Mouse (Mus musculus) kidney, adult 2 months (tissue): ENCODE results near the gene Adamts20. TPM values are rescaled to one million over a fixed set of nuclear protein-coding genes. Genes with fewer than 3 reads are reported as not detected.
A peak's percentile ranks its signal among the peaks of the same experiment; 100 is the strongest.

Source experiments
- DNase-seq: peaks from one replicate; pipeline ENCODE4 v3.0.0; 2021
- H3K27ac ChIP-seq: fragments of 200-500 bp; 2 replicates; pipeline ENCODE4 v1.5.1; 2012; ENCODE audit warnings: low read depth, low read length, control low read depth, inconsistent platforms; ENCODE audit not compliant: insufficient read depth
- H3K27me3 ChIP-seq: fragments of 200-500 bp; replicated peaks from 2 replicates; pipeline ENCODE4 v1.6.1; 2012; ENCODE audit warnings: mild to moderate bottlenecking, moderate library complexity, low read length, inconsistent platforms; ENCODE audit not compliant: control insufficient read depth, insufficient read depth
- H3K36me3 ChIP-seq: fragments of 200-500 bp; 2 replicates; pipeline ENCODE4 v1.6.1; 2012; ENCODE audit warnings: mild to moderate bottlenecking, moderate library complexity, low read length, inconsistent platforms; ENCODE audit not compliant: control insufficient read depth, insufficient read depth
- H3K4me1 ChIP-seq: fragments of 200-500 bp; 2 replicates; pipeline ENCODE4 v1.6.1; 2011; ENCODE audit warnings: low read length; ENCODE audit not compliant: control insufficient read depth, insufficient read depth
- H3K4me3 ChIP-seq: fragments of 200-500 bp; 2 replicates; pipeline ENCODE4 v1.5.1; 2011; ENCODE audit warnings: mild to moderate bottlenecking, low read depth, low read length, control low read depth; ENCODE audit not compliant: insufficient read depth
- CTCF ChIP-seq: fragments of 200-500 bp; conservative IDR thresholded peaks from 2 replicates; pipeline ENCODE4 v1.5.1; 2011; ENCODE audit warnings: low read depth, mild to moderate bottlenecking, control low read depth, low read length, moderate library complexity, mixed read lengths; ENCODE audit not compliant: insufficient read depth, insufficient read length
- POLR2A ChIP-seq: fragments of 200-500 bp; IDR thresholded peaks from one replicate; pipeline ENCODE4 v1.6.1; 2011; ENCODE audit warnings: low read depth, low read length, control low read depth
- WGBS: fragments of 180-500 bp; shearing (Covaris S2); methylation state at CpG from one replicate; pipeline ENCODE4 v1.1.7; 2018; 5-methylcytosine and 5-hydroxymethylcytosine counted together
- polyA plus RNA-seq: library from polyadenylated mRNA; depleted of rRNA; stranded (reverse); fragments of >200 nt; gene quantifications from 2 replicates; pipeline ENCODE4 v1.2.3, GENCODE M21; 2012

Gene Adamts20
- polyA plus RNA-seq, 1 experiment, result 0.19 TPM

DNA sequence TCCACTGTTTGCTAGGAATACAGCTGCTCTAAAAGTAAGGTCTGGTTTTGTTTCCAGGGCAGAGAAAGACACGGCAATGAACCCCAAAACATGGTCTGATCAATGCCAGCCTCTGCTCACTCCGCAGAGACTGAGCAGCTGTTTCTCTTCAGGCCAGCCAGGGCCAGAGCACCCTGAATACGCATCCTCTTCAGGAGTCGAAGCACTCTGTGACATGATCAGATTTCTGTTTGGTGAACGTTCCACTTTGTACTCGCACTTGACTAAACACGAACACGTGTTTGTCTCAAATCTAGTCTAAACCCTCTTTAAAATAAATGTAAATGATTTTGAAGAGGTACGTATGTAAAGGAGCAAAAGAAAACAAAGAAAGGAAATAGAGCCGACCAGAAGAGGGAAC, 130.6 kb downstream of the Adamts20 start:
- WGBS, result 41% methylated on average over 10 of the region's 10 CpGs
- no peak for DNase-seq

DNA sequence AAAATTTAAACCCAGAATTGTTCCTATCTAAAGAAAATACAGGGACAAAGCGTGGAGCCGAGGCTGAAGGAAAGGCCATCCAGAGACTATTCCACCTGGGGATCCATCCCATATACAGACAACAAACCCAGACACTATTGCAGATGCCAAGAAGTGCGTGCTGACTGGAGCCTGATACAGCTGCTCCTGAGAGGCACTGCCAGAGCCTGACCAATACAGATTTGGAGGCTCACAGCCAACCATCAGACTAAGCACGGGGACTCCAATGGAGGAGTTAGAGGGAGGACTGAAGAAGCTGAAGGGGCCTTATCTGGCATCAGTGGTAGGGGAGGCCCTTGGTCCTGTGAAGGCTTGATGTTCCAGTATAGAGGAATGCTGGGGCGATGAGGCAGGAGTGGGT, 138.6 kb downstream of the Adamts20 start:
- Histone ChIP-seq H3K36me3 (no peaks in the 10 kb centered on the region), H3K4me3 (no peak overlapping the region), H3K27ac (no peak overlapping the region), H3K27me3 (no peaks in the 10 kb centered on the region), H3K4me1 (no peaks in the 10 kb centered on the region)
- no peak for DNase-seq
- TF ChIP-seq POLR2A (no peak), CTCF (no peak)
- WGBS, result 89% methylated on average over 5 of the region's 5 CpGs

More for the DNA sequence above, 130.6 kb downstream of the Adamts20 start:
- no peak for TF ChIP-seq POLR2A
- TF ChIP-seq CTCF, result no peak
- no peaks in the 10 kb centered on the region for H3K27me3 ChIP-seq
- H3K4me1 ChIP-seq, result no peaks in the 10 kb centered on the region
- H3K27ac ChIP-seq, result no peak overlapping the region
- H3K36me3 ChIP-seq, result no peaks in the 10 kb centered on the region
- no peak overlapping the region for H3K4me3 ChIP-seq

GRCm38 (mm10) chr15:94325509-94326181, 139.6 kb downstream of the Adamts20 start:
- 40% methylated on average over 13 of the region's 13 CpGs for WGBS
- H3K27me3 ChIP-seq, result no peaks in the 10 kb centered on the region
- peak; percentile 82 for DNase-seq
- no peaks in the 10 kb centered on the region for H3K36me3 ChIP-seq
- TF ChIP-seq CTCF, result no peak
- no peak for TF ChIP-seq POLR2A
- H3K4me1 ChIP-seq, result no peaks in the 10 kb centered on the region
- H3K4me3 ChIP-seq, result no peak overlapping the region
- 0 out of 2 replicates have a peak overlapping the region, but pooled peaks have one; percentile 14 for H3K27ac ChIP-seq

DNA sequence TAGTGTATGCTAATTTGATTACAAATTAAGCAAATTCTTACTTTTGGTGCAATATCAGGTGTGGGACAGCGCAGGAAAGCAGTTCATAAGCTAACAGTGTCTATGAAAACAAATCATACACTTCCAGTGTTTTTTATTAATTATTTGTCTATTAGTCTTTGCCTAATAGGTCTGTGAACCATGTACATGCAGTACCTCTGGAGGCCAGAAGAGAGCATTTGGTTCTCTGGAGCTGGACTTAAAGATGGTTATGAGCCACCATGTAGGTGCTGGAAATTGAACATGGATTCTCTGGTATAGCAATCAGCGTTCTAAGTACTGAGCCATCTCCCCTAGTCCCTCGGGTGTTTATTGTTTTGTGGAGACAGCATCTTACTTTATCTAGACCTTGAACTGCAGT, 149.0 kb downstream of the Adamts20 start:
- no peak overlapping the region for H3K27ac ChIP-seq
- WGBS, result 93% methylated on average over 3 of the region's 3 CpGs
- no peak overlapping the region for H3K4me3 ChIP-seq
- H3K27me3 ChIP-seq, result no peaks in the 10 kb centered on the region
- TF ChIP-seq POLR2A, result no peak
- TF ChIP-seq CTCF, result no peak
- H3K36me3 ChIP-seq, result no peaks in the 10 kb centered on the region
- no peaks in the 10 kb centered on the region for H3K4me1 ChIP-seq
- no peak for DNase-seq

DNA sequence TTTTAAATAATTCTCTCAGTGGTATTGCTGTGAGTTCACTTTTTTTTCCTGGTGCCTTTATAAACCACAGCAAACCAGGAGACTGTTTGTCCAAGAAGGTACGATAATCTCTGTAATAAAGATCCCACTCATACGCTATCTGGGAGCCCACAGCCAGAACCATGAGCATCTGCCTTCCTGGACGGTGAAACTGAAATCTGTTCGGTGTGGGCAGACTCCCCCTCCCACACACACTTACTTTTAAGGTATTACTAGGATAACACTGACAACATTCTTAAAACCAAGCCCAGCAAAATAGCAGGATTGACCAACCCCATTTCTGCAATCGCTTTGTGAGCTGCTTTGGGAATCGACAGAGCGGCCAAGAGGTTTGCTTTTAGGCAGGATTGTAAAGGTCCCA, 155.5 kb downstream of the Adamts20 start:
- Histone ChIP-seq H3K36me3 (no peaks in the 10 kb centered on the region), H3K4me3 (no peak overlapping the region), H3K27ac (no peak overlapping the region), H3K4me1 (no peaks in the 10 kb centered on the region), H3K27me3 (no peaks in the 10 kb centered on the region)
- WGBS, result 83% methylated on average over 7 of the region's 7 CpGs
- TF ChIP-seq CTCF (no peak), POLR2A (no peak)
- DNase-seq, result no peak

- DNase-seq, result no peak
- no peaks in the 10 kb centered on the region for H3K36me3 ChIP-seq
- 65% methylated on average over 9 of the region's 9 CpGs for WGBS
- no peak overlapping the region for H3K27ac ChIP-seq
- no peak for TF ChIP-seq CTCF
- TF ChIP-seq POLR2A, result no peak
- no peak overlapping the region for H3K4me3 ChIP-seq
- H3K4me1 ChIP-seq, result no peaks in the 10 kb centered on the region
- no peaks in the 10 kb centered on the region for H3K27me3 ChIP-seq
Measured at GRCm38 (mm10) chr15:94307888-94308287, 157.3 kb downstream of the Adamts20 start.

- Histone ChIP-seq H3K4me1 (no peaks in the 10 kb centered on the region), H3K4me3 (no peak overlapping the region), H3K36me3 (no peaks in the 10 kb centered on the region), H3K27ac (no peak overlapping the region), H3K27me3 (no peaks in the 10 kb centered on the region)
- DNase-seq, result no peak
- TF ChIP-seq POLR2A (no peak), CTCF (no peak)
- WGBS, result 92% methylated on average over 3 of the region's 3 CpGs
Measured at GRCm38 (mm10) chr15:94303151-94303550, 162.1 kb downstream of the Adamts20 start.
